Mouse (Mus musculus) megakaryocyte, embryonic 14.5 days (primary cell): ENCODE results near the gene Styx.

Experiments used
- FLI1 ChIP-seq: IDR thresholded peaks from 2 replicates; pipeline ENCODE4 v1.6.1; 2012; ENCODE audit warnings: low read length, inconsistent platforms, mixed read lengths
- GATA1 ChIP-seq: IDR thresholded peaks from 3 replicates; pipeline ENCODE4 v1.6.1; 2012; ENCODE audit warnings: mixed read lengths, low read length, inconsistent platforms, borderline replicate concordance

- no peak for TF ChIP-seq GATA1
- no peak for TF ChIP-seq FLI1
Measured at GRCm38 (mm10) chr14:45318426-45319236, 32.3 kb upstream of the Styx start, which contains the start of gene Ero1l.
